Mouse (Mus musculus): ENCODE measurements at regions not wholly inside any gene's neighbourhood (a gene's known extent, or its start where the extent isn't known, plus 50 kb on each side); places are given as distances from the start of the nearest gene placed in this dataset.

GRCm38 (mm10) chr1:177335961-177336360, 78.0 kb upstream of the Akt3 start:
- DNase-seq: no peak

DNA sequence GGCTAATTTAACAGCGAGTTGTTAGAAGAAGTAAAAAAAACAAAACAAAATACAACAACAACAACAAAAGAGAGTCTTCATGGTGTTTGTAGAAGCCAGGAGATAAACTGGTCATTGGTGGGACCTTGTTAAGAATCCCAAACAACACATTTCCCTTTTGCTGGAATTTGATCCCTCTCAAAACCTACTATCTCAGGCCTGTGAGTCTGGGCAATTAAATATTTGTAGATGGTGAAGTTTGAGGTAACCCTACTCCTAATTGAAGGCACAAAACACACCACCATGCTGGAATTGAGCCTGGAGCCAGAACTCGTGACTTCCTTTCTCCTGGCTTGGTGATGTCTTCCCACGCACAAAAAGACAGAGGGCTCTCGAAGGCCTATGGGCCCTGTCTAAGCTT, 65.4 kb upstream of the Akt3 start:
- no peak for DNase-seq

- DNase-seq: no peak
Measured at GRCm38 (mm10) chr1:177322745-177323299, 64.8 kb upstream of the Akt3 start.

- no peak for DNase-seq
Measured at GRCm38 (mm10) chr1:177322307-177322685, 64.3 kb upstream of the Akt3 start.

GRCm38 (mm10) chr1:177321655-177322306, 63.8 kb upstream of the Akt3 start:
- DNase-seq: no peak

GRCm38 (mm10) chr1:177308213-177308872, 50.3 kb upstream of the Akt3 start:
- DNase-seq: no peak
